Mouse (Mus musculus): ENCODE results near the gene Sh2b1.

GRCm38 (mm10) chr7:126427323-126427860 is 47.8 kb downstream of the Sh2b1 start:
- no peak for TF ChIP-seq CTCF (IDR thresholded peaks at IDR 0.05; ENCODE audit: low read depth)
- no peak for TF ChIP-seq EP300 (optimal IDR thresholded peaks at IDR 0.05)
